Mouse (Mus musculus) ZHBTc4 (cell line): ENCODE data around the gene Gm6583.

Experiments
- DNase-seq: peaks from one replicate; pipeline ENCODE4 v3.0.0-alpha.2; 2011; ENCODE audit warnings: low read depth, low spot score

Gene Gm6583

GRCm38 (mm10) chr5:112355910-112356309 is at the start of gene Gm6583:
Gene Gm6583, minus strand, starts transcription at chr5:112356033.
- DNase-seq = peak; percentile 69

GRCm38 (mm10) chr5:112402437-112402836 is 46.6 kb upstream of the Gm6583 start:
- no peak for DNase-seq

- no peak for DNase-seq
Observed at GRCm38 (mm10) chr5:112399284-112399683, 43.5 kb upstream of the Gm6583 start.

- no peak for DNase-seq
Observed at GRCm38 (mm10) chr5:112396066-112396465, 40.2 kb upstream of the Gm6583 start.

- peak; percentile 73 for DNase-seq
Observed at GRCm38 (mm10) chr5:112394779-112395443, 39.1 kb upstream of the Gm6583 start, which contains the start of gene Asphd2. Gene Asphd2, minus strand, starts transcription at chr5:112394866.

- no peak for DNase-seq
Observed at GRCm38 (mm10) chr5:112394415-112394763, 38.6 kb upstream of the Gm6583 start.

- DNase-seq = no peak
Observed at GRCm38 (mm10) chr5:112393741-112394414, 38.0 kb upstream of the Gm6583 start.

GRCm38 (mm10) chr5:112391676-112392323 is 36.0 kb upstream of the Gm6583 start:
- peak; percentile 64 for DNase-seq

GRCm38 (mm10) chr5:112391002-112391401 is 35.2 kb upstream of the Gm6583 start:
- DNase-seq = peak; percentile 66

GRCm38 (mm10) chr5:112389352-112389751 is 33.5 kb upstream of the Gm6583 start:
- DNase-seq = no peak

- peak; percentile 92 for DNase-seq
Observed at GRCm38 (mm10) chr5:112385973-112386372, 30.1 kb upstream of the Gm6583 start.

GRCm38 (mm10) chr5:112384805-112385472 is 29.1 kb upstream of the Gm6583 start:
- DNase-seq = no peak

GRCm38 (mm10) chr5:112382641-112383330 is 27.0 kb upstream of the Gm6583 start:
- DNase-seq = no peak

- DNase-seq = no peak
Observed at GRCm38 (mm10) chr5:112382042-112382441, 26.2 kb upstream of the Gm6583 start.

- DNase-seq = no peak
Observed at GRCm38 (mm10) chr5:112381154-112381553, 25.3 kb upstream of the Gm6583 start.

GRCm38 (mm10) chr5:112378716-112379115 is 22.9 kb upstream of the Gm6583 start:
- no peak for DNase-seq

- DNase-seq = no peak
Observed at GRCm38 (mm10) chr5:112377380-112377779, 21.5 kb upstream of the Gm6583 start.

- DNase-seq = no peak
Observed at GRCm38 (mm10) chr5:112376111-112376510, 20.3 kb upstream of the Gm6583 start.

GRCm38 (mm10) chr5:112371933-112372332 is 16.1 kb upstream of the Gm6583 start:
- no peak for DNase-seq

GRCm38 (mm10) chr5:112370236-112370813 is 14.5 kb upstream of the Gm6583 start:
- DNase-seq = no peak

- DNase-seq = no peak
Observed at GRCm38 (mm10) chr5:112369326-112369725, 13.5 kb upstream of the Gm6583 start.
